Mouse (Mus musculus) kidney, postnatal 36 days (tissue): Measurements from ENCODE around the gene Zfpl1.
"Not testable (repeated sequence)": the region's sequence is repeated elsewhere in the genome, so short reads cannot be mapped to it uniquely, and the experiment has no call there.

Experiments
- DNase-seq, 2 experiments: peaks; one replicate each; pipeline ENCODE4 v3.0.0; 2021 to 2022; ENCODE audit warnings: mixed read lengths in 2 of 2

Zfpl1 gene

DNA sequence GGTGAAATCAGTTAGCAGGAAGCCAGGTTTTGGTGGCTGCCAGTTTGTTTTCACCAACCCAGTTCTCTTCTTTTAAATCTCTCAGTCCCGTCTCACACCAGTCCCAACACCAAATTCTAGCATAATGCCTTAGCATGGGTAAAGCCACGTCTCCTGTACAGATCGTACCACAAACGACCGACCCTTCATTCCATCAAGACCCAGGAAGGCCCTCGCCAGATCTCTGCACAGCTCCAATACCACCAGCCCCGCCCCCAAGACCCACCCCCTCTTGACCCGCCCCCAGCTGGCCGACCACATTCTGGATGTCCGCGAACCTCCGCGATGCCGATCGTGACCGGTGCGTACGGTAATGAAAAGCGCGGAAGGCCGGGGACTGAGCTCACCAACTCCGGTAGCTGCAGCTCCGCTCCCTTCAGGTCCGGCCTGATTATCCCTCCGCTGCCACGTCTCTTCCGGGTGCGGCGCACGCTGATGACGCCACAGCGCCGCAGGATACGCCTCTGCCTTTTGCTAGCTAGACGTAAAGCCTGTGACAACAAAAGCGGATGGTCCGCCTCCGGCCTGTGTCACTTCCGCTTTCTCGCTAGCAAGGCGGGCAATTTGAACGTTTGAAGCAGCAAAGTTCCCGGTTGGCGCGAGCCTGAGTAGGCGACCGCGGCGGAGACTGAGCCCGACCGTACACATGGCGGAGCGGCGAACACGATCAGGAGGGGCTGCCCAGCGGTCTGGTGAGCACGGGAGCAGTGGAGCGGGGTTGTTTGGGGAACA is at the start of gene Zfpl1, which contains the start of gene Cdca5:
TSS of gene Zfpl1 (minus strand) at position 479 of the 771 bp plus-strand sequence.
TSS of gene Cdca5 (plus strand) at position 506 of the 771 bp plus-strand sequence.
- DNase-seq, result peak; percentile 98

DNA sequence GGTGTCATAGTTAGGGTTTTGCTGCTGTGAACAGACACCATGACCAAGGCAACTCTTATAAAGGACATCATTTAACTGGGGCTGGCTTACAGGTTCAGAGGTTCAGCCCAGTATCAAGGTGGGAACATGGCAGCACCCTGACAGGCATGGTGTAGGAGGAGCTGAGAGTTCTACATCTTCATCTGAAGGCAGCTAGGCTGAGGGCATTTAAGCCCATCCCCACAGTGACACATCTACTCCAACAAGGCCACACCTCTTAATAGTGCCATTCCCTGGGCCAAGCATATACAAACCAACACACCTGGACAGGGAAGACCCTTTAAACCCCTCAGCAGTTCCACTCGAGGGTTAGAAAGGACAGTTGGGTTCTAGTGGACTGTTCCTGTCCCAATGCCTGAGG is 48.4 kb upstream of the Zfpl1 start:
- DNase-seq, result not testable (repeated sequence)

DNA sequence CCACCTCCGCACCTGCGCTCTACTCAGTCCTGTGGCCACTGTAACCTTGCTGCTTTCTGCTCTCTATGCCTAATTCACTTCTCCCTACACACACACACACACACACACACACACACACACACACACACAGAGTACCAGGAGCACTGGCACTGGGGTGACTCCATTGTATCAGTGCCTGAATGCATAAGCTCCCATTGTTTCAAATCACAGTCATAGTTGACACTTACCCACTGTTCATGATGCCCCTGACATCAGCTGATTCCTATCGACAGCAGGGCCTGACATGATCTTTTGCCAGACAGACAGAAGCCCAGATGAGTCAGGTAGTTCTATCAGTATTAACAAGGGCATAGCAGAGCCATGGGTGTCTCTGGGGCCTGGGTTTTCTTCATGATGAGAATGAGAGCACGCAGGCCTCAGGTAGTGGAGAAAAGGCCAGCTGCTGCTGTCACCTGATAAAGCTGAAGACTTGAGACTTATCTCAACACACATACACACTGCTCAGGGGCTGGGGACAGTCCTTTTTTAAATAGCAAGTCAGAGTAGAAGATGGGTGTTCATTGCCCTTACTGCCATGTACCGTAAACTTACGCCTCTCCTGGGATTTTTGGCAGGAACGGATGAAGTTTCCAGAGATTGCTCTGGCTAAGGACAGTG is 47.5 kb upstream of the Zfpl1 start:
- no peak for DNase-seq

GRCm38 (mm10) chr19:6130414-6131128 is 45.8 kb upstream of the Zfpl1 start:
- not testable (repeated sequence) for DNase-seq

DNA sequence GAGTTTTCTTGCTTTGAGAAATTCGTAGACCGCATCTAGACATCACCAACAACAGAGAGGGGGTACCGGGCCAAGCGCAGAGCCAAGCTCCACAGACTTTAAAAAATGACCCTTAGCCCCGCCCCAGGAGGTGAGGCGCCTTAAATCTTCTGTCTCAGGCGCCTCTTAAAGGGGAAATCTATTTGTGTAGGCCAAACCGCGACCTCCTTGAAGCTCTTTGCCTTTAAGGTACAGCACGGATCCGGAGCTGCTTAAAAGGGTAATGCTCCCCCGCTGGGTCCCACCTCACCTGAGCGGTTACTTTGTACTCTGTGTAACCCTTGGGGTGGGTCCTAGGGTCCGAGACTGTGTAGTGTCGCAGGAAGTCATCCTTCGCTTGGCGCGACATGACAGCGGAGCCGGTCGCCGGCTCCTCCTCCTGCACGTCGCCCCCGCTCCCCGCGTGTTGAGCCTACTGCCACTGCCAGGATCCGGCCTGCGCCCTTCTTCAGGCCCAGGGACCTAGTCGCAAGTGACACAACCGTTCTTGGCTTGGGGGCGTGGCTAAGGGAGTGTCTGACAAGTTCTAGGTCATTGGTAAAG is 43.1 kb upstream of the Zfpl1 start, which contains the start of gene Snx15:
TSS of gene Snx15 (minus strand) at position 545 of the 582 bp plus-strand sequence.
- DNase-seq, result peak; percentile 97 to 99

DNA sequence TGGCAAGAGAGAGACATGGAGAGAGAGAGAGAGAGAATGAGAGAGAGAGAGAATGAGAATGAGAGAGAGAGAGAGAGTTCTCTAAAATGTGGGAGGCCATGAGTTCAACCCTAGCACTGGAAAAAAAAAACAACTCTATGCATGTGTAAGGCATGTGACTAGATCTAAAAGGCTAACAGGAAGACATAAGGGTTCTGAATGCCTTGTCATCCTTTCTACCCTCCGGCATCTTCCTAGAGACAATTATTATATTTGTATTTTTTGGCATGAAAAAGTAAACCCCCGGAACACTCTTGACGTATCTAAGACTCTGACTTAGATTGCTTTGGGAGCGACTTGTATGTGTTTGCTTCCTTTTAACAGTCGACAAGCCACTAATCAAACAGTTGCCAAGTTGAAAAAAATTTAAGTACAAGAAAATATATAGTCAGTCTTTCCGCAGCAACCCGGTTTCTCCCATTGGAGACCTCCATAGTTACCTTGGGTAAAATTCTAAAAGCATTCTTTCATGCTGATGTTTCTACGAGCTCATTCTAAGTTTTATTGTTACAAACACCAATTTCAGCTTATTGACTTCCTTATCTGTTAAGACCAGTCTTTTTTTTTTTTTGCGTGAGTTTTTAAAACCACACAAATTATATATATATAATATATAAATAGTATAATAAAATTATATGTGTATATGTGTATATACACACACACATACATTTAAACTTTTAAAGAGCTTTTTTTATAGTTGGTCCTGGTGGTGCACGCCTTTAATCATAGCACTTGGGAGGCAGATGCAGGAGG is 42.2 kb upstream of the Zfpl1 start:
- DNase-seq, result no peak

GRCm38 (mm10) chr19:6126289-6126688 is 41.5 kb upstream of the Zfpl1 start:
- DNase-seq, result peak; percentile 67 to 80

- DNase-seq, result no peak
These were observed 40.1 kb upstream of the Zfpl1 start for GRCm38 (mm10) chr19:6124898-6125297.

DNA sequence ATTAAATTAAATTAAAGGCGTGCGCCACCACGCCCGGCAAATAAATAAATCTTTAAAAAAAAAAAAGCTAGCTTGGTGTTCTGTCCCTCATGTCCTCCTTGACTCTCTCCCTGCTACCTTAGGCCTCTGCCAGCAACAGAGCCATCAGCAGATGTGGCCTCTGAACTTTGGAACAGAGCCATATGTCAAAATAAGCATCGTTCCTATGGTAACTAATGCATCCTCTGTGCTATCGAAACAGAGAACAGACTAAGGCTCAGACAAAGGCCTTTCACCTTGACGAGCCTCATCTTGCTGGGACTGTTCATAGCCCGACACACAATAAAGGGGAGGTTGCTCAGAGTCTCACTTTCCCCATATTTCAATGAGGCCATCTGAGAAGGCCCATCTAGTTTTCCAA is 38.6 kb upstream of the Zfpl1 start:
- no peak for DNase-seq

GRCm38 (mm10) chr19:6121761-6122160 is 37.0 kb upstream of the Zfpl1 start:
- peak; percentile 14 to 22 for DNase-seq

DNA sequence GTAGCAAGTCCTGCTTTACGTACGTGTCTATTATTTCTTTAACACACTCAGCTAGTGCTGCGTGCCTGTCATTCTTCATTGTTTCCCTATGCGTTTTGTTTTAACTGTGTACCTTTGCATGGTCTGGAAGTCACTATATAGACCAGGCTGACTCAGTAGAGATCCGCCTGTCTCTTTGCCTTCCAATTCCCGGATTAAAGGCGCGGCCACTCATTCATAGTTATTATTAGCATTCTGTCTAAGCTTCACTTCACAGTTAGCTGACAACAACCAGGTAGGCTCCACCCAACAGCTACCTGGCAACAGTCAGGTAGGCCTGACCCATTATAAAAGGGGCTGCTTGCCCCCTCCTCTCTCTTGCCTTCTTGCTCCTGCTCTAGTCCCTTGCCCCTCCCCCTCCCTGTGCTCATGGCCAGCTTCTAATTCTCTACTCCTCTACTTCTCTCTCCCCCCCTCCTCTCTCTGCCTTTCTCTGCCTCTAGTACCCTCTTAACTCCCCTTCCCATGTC is 34.0 kb upstream of the Zfpl1 start:
- no peak for DNase-seq

- DNase-seq, result peak; percentile 92 to 93
These were observed 33.4 kb upstream of the Zfpl1 start, which contains the start of gene Sac3d1 for GRCm38 (mm10) chr19:6117986-6118676. TSS of gene Sac3d1 (minus strand) at chr19:6118650.

GRCm38 (mm10) chr19:6117346-6117985 is 32.7 kb upstream of the Zfpl1 start:
- no peak for DNase-seq

DNA sequence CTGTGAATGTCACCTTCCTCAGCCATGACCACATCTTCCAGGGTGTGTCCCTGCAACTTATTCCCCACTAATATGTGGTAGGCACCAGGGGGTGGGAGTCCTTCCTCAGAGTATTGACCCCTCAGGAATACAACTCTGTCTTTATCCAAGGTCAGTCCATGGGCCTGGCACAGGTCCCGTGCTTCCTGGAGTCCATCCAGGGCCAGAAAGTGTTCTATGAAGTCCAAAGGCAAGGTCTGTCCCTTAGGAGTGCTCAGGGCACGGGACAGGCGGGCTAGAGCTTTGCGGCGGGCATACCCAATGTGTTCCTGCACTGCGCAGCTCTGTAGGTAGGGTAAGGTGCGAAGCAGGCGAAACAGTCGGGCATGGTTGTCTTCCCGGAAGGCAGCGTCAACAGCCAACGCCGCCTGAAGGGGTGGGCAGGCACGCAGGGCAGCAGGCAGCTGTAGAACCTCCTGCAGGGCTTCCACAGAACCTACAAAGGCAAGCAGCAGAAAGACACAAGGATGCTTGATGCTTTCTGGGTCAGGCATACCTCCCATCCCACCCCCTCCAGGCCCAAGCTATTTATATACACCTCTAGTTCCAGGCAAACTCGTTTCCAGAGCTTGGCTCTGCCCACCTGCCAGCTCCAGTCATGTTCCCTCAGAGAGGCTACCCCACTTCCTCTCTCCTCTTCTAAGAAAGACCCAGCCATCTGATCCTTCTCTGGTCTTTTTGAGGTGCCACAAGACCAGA is 31.5 kb upstream of the Zfpl1 start:
- DNase-seq, result peak; percentile 49 to 75

- peak; percentile 40 to 61 for DNase-seq
These were observed 28.4 kb upstream of the Zfpl1 start for GRCm38 (mm10) chr19:6113116-6113515.

- DNase-seq, result peak; percentile 36 to 42
These were observed 20.8 kb upstream of the Zfpl1 start, which contains the start of gene Naaladl1 for GRCm38 (mm10) chr19:6105586-6105985. TSS of gene Naaladl1 (plus strand) at chr19:6105782.

- DNase-seq, result no peak
These were observed 19.7 kb upstream of the Zfpl1 start for GRCm38 (mm10) chr19:6104476-6104875.

GRCm38 (mm10) chr19:6102169-6102853 is 17.6 kb upstream of the Zfpl1 start:
- no peak for DNase-seq

DNA sequence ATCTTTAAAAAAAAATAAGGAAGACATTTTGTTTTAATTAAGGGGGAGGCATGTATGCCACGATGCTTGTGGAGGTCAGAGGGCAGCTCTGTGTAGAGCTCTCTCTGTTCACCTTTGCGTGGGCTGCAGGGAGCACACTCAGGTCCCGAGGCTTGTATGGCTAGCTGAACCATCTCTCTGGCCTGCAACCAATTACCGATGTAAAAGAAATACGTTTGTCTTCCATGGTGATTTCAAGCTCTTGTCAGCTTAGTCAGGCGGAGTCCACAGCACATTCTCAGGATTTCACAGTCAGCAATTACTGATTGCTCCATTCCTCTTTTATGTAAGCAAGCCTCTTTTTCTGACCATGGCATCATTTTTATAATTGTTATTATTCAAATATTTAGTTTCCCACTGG is 16.4 kb upstream of the Zfpl1 start:
- no peak for DNase-seq
